Mouse (Mus musculus) megakaryocyte, embryonic 14.5 days (primary cell): ENCODE data around the gene Rsf1.

ENCODE experiments used
- FLI1 ChIP-seq: IDR thresholded peaks from 2 replicates; pipeline ENCODE4 v1.6.1; 2012; ENCODE audit warnings: low read length, inconsistent platforms, mixed read lengths
- GATA1 ChIP-seq: IDR thresholded peaks from 3 replicates; pipeline ENCODE4 v1.6.1; 2012; ENCODE audit warnings: mixed read lengths, low read length, inconsistent platforms, borderline replicate concordance

DNA sequence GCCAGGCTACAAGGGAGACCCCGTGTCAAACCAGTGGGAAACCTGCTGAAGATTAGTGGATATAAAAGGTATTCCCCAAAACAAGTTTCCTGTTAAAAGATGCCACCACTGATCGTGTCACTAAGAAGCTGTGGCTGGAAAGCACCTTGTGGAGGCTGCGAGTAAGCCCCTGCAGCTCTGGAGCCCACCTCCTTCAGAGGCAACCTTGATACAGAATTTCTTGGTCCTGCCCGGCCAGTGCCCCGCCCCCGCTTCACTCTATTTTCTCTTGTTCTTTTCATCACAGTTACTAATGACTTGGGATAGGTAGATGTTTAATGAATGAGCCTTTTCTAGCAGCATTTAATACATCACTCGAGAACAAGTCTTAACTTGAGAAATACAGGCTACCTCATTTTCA lies 146.4 kb downstream of the Rsf1 start:
- no peak for TF ChIP-seq GATA1
- no peak for TF ChIP-seq FLI1
